Mouse (Mus musculus) heart, postnatal 0 days (tissue): Measurements from ENCODE around the gene Gm35549.

Experiments used
- CTCF ChIP-seq: IDR thresholded peaks from 2 replicates; pipeline ENCODE4 v1.5.1; 2016; ENCODE audit warnings: antibody characterized with exemption, control low read depth, low read depth
- EP300 ChIP-seq: IDR thresholded peaks from 2 replicates; pipeline ENCODE4 v1.6.1; 2016; ENCODE audit warnings: antibody characterized with exemption, low read depth

DNA sequence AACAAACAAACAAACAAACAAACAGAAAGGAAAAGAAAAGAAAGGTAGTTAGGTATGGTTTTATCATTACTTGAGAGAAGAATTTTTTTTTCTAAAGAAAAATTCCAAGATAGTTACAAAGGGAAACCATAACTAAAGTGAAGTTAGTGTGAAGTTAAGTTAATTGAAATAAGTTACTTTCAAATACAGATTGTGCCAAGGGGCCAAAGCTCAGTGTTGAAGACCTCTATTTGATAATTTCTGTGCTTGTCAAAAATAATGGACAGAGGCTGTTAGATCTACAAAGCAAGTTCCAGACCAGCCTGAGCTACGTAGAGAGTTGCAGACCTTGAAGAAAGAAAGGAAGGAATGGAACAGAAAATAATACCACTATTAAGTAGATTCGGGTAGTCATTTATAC, 36.6 kb downstream of the Gm35549 start:
- TF ChIP-seq CTCF (no peak), EP300 (no peak)
